Mouse (Mus musculus): ENCODE data around the gene Homer3. TPM values are rescaled to one million over a fixed set of nuclear protein-coding genes. Genes with fewer than 3 reads are reported as not detected.

Homer3 gene
- polyA plus RNA-seq, 1 experiment, result 68.5 TPM

- TF ChIP-seq CTCF (IDR thresholded peaks at IDR 0.05; ENCODE audit: borderline replicate concordance, extremely low read depth, insufficient read depth, insufficient read length) (no peak), POLR2A (IDR thresholded peaks at IDR 0.05; ENCODE audit: borderline replicate concordance, extremely low read depth, insufficient read depth, insufficient read length, poor library complexity, severe bottlenecking) (no peak)
- peak; percentile 99 for DNase-seq (ENCODE audit: low read depth)
Observed at GRCm38 (mm10) chr8:70316511-70317504, 34.2 kb downstream of the Homer3 start.

DNA sequence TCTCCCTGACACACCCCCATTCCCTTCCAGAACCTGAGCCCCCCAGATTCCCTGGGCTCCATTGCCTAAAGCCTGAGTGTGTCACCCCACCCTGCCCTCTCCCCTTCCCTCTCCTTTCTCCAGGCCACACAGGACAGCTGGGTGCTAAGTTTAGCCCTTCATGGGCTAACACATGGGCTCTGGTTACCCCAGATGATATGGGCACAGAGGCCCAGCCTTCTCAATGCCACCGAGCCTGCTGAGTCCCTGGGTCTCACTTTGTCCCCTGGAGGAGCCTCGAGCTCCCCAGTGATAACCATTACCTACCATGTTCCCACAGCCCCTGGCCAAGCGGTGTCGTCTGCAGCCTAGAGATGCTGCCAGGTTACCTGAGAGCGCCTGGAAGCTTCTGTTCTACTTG is 35.2 kb downstream of the Homer3 start:
- DNase-seq (ENCODE audit: low read depth), result no peak
- TF ChIP-seq POLR2A (IDR thresholded peaks at IDR 0.05; ENCODE audit: borderline replicate concordance, extremely low read depth, insufficient read depth, insufficient read length, poor library complexity, severe bottlenecking), result no peak
- no peak for TF ChIP-seq CTCF (IDR thresholded peaks at IDR 0.05; ENCODE audit: borderline replicate concordance, extremely low read depth, insufficient read depth, insufficient read length)

DNA sequence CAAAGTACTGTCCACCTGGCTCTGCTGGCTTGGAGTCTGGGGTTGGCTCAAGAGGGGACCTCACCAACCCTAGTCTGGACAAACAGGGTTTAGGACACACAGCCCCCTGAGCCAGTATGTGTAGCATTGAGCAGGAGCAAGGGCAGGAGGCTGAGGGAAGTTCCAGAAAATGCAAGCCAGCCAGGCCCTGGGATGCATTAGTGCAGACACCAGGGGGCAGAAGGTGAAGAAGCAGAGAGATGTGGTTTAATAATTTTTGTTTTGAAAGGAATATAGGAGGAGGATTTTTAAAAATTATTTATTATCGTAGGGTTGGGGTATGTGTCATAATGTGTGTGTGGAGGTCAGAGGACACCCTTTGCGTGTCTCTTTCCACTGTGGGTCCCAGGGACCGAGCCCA is 41.1 kb downstream of the Homer3 start:
- no peak for DNase-seq (ENCODE audit: low read depth)
- TF ChIP-seq CTCF (IDR thresholded peaks at IDR 0.05; ENCODE audit: borderline replicate concordance, extremely low read depth, insufficient read depth, insufficient read length), result no peak
- no peak for TF ChIP-seq POLR2A (IDR thresholded peaks at IDR 0.05; ENCODE audit: borderline replicate concordance, extremely low read depth, insufficient read depth, insufficient read length, poor library complexity, severe bottlenecking)

DNA sequence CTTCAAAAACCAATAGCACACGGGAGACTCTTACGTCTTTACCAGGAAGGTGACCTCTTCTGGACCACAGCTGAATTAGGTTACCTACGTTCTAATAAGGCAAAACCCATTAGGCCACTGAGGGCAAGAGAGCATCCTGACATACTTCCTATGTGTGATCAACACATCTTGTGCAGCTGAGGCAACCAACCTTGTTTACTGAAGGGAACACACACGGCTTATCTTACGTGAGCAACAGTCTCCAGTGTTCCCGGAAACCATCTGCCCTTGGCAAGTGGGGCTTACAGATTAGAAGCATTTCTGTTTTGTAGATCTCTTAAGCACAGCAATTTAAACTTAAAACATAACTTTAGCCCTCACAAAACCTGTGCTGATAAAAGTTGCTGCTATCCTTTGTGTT is 44.9 kb downstream of the Homer3 start:
- no peak for TF ChIP-seq POLR2A (IDR thresholded peaks at IDR 0.05; ENCODE audit: borderline replicate concordance, extremely low read depth, insufficient read depth, insufficient read length, poor library complexity, severe bottlenecking)
- no peak for TF ChIP-seq CTCF (IDR thresholded peaks at IDR 0.05; ENCODE audit: borderline replicate concordance, extremely low read depth, insufficient read depth, insufficient read length)
- no peak for DNase-seq (ENCODE audit: low read depth)

- TF ChIP-seq CTCF (IDR thresholded peaks at IDR 0.05; ENCODE audit: borderline replicate concordance, extremely low read depth, insufficient read depth, insufficient read length) (no peak), POLR2A (IDR thresholded peaks at IDR 0.05; ENCODE audit: borderline replicate concordance, extremely low read depth, insufficient read depth, insufficient read length, poor library complexity, severe bottlenecking) (no peak)
- DNase-seq (ENCODE audit: low read depth), result no peak
Observed at GRCm38 (mm10) chr8:70329124-70329834, 46.7 kb downstream of the Homer3 start, which contains the start of gene Gdf1. TSS of gene Gdf1 (plus strand) at chr8:70329817.

- TF ChIP-seq CTCF (IDR thresholded peaks at IDR 0.05; ENCODE audit: borderline replicate concordance, extremely low read depth, insufficient read depth, insufficient read length), result no peak
- TF ChIP-seq POLR2A (IDR thresholded peaks at IDR 0.05; ENCODE audit: borderline replicate concordance, extremely low read depth, insufficient read depth, insufficient read length, poor library complexity, severe bottlenecking), result no peak
- DNase-seq (ENCODE audit: low read depth), result no peak
Observed at GRCm38 (mm10) chr8:70329835-70330740, 47.5 kb downstream of the Homer3 start.

DNA sequence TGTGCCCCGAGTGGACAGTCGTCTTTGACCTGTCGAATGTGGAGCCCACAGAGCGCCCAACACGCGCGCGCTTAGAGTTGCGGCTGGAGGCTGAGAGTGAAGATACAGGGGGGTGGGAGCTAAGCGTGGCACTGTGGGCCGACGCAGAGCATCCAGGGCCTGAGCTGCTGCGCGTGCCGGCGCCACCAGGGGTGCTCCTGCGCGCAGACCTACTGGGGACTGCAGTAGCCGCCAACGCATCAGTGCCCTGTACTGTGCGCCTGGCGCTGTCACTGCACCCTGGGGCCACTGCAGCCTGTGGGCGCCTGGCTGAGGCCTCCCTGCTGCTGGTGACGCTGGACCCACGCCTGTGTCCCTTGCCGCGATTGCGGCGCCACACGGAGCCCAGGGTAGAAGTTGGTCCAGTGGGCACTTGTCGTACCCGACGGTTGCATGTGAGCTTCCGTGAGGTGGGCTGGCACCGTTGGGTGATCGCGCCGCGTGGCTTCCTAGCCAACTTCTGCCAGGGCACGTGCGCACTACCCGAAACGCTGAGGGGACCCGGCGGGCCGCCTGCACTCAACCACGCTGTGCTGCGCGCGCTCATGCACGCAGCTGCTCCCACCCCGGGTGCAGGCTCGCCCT is 48.2 kb downstream of the Homer3 start:
- DNase-seq (ENCODE audit: low read depth), result peak; percentile 82
- TF ChIP-seq POLR2A (IDR thresholded peaks at IDR 0.05; ENCODE audit: borderline replicate concordance, extremely low read depth, insufficient read depth, insufficient read length, poor library complexity, severe bottlenecking) (no peak), CTCF (IDR thresholded peaks at IDR 0.05; ENCODE audit: borderline replicate concordance, extremely low read depth, insufficient read depth, insufficient read length) (peak; percentile 61)

DNA sequence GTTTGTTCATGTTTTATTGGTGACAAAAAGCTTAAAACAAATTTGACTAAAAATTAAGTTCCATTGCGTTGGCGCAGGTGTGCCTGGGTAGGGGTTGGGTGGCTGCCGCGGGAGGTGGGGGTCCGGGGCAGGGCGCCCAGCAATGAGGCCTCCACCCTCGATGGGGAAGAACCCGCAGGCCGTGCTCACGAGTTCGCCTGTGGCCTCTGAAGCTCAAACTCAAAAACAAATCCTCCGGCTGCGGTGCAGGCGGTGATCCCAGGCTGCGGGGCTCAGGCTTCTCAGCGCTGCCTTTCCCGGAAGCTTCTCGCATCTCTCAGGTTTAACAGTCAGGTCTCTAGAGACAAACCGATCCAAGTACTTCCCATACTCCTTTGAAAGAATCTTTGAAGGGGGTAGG is 48.9 kb downstream of the Homer3 start:
- TF ChIP-seq CTCF (IDR thresholded peaks at IDR 0.05; ENCODE audit: borderline replicate concordance, extremely low read depth, insufficient read depth, insufficient read length) (no peak), POLR2A (IDR thresholded peaks at IDR 0.05; ENCODE audit: borderline replicate concordance, extremely low read depth, insufficient read depth, insufficient read length, poor library complexity, severe bottlenecking) (no peak)
- peak; percentile 47 for DNase-seq (ENCODE audit: low read depth)

DNA sequence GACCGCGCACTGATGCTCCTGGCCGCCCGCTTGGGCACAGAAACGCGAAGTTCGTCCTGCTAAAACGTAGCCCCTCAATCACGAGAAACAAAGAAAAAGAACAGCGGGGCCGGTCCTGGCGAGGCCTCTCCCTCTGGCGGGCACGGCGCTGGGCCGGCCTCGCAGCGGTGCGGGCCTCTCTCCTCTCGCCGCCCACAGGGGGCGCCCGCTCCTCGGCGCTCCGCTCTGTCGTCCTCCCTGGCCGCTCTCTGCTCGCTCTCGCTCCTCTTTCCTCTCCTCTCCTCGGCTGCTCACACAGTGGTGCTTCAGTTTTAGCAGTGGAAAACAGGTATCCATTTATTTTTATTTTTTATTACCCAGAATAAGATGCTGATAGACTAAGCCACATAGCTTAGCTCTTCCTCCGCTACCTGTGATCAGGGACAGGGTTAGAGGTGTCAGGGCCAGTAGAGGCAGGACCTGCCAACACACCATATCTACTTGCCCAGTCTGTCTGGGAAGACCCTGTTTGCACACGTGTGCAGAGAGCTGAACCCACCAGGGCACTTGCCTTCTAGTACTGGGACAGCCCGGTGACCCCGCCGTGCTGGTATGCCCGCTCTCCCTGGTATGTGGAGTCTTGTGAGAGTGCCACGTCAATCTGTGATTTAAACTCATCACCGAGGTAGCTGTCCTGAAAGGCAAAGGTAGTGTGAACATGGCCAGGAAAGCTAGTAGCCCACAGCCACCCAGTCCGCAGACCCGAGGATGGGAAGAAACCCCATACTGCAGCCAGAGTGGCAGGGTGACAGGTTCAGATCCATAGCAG is 49.6 kb downstream of the Homer3 start:
- DNase-seq (ENCODE audit: low read depth), result peak; percentile 88
- TF ChIP-seq CTCF (IDR thresholded peaks at IDR 0.05; ENCODE audit: borderline replicate concordance, extremely low read depth, insufficient read depth, insufficient read length) (peak; percentile 84), POLR2A (IDR thresholded peaks at IDR 0.05; ENCODE audit: borderline replicate concordance, extremely low read depth, insufficient read depth, insufficient read length, poor library complexity, severe bottlenecking) (no peak)

DNA sequence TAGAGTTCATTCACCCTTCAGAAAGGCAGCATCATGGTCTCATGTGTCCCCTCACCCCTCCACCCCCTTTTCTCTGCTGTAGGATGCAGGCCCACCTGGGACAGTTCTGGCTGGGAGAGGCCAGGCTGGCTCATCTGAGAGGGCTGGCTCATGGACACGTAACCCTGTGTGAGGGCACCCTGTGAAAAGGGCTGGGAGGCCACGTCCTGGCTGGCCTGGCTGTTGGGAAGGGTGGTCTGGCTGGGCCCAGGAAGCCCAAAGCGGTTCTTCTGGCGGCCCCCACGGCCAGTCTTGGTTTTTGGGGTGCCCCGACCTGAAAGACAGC is 50.2 kb downstream of the Homer3 start:
- TF ChIP-seq POLR2A (IDR thresholded peaks at IDR 0.05; ENCODE audit: borderline replicate concordance, extremely low read depth, insufficient read depth, insufficient read length, poor library complexity, severe bottlenecking) (no peak), CTCF (IDR thresholded peaks at IDR 0.05; ENCODE audit: borderline replicate concordance, extremely low read depth, insufficient read depth, insufficient read length) (no peak)
- DNase-seq (ENCODE audit: low read depth), result no peak

Data from brain, embryonic 14.5 days (tissue).